Comparison of ENCODE assay signal across 14 mouse cellular contexts in genomic region chr6:34412023-34412422, GRCm38 (mm10). TPM values are rescaled to one million over a fixed set of nuclear protein-coding genes. Genes with fewer than 3 reads are reported as not detected.
DNase-seq lines count a peak whose midpoint lies in the region; ATAC-seq and TF ChIP-seq lines count a peak whose summit lies in the region.
"Had no signal": no experiment of that assay in that cellular context is flagged by ENCODE, and none has a peak within 500 bp of the region (broad histone marks: within the 10 kb centered on the region; RNA-seq: fewer than 3 reads in every experiment).

Akr1b7 (plus strand) TSS chr6:34412334.

- H3K27ac ChIP-seq in kidney, embryonic 14.5 days (ENCODE audit: low read depth, low read length) = no peak within 1 kb of the TSS
- H3K27ac ChIP-seq: forebrain, embryonic 12.5 days; heart, embryonic 13.5 days; limb, embryonic 15.5 days had no signal

- no peak within 1 kb of the TSS for H3ac ChIP-seq in myocyte (ENCODE audit: control insufficient read depth, insufficient read length)

- no peak within 1 kb of the TSS for H3K4me3 ChIP-seq in kidney, embryonic 14.5 days (ENCODE audit: low read length)
- peak within 1 kb of the TSS; percentile 23 for H3K4me3 ChIP-seq in myocyte
- H3K4me3 ChIP-seq: forebrain, embryonic 12.5 days; heart, embryonic 13.5 days; limb, embryonic 15.5 days had no signal

- DNase-seq in ovary, postnatal 36 days (ENCODE audit: low spot score) = peak; percentile 11
- DNase-seq in ovary, adult 18-20 months (ENCODE audit: low spot score) = no peak
- DNase-seq in adrenal gland, postnatal 10 days = peak; percentile 77
- DNase-seq in thymus, postnatal 36 days = no peak
- DNase-seq in spleen, postnatal 14 days (ENCODE audit: low spot score in 2 of 2) = no peak
- DNase-seq: right cerebral cortex, postnatal 14 days had no signal

- no peaks in the 10 kb centered on the region for H3K27me3 ChIP-seq in kidney, embryonic 14.5 days (ENCODE audit: control insufficient read depth, insufficient read depth, low read length)
- H3K27me3 ChIP-seq in myocyte (ENCODE audit: control insufficient read depth, insufficient read depth, insufficient read length) = no peaks in the 10 kb centered on the region
- H3K27me3 ChIP-seq: forebrain, embryonic 12.5 days; heart, embryonic 13.5 days; limb, embryonic 15.5 days had no signal

- no peak for ATAC-seq in kidney, embryonic 14.5 days (ENCODE audit: low FRiP score, low TSS enrichment)
- ATAC-seq in cerebellum, adult (ENCODE audit: insufficient number of reproducible peaks, low FRiP score, low TSS enrichment) = no peak

- peaks cover 3% of the 10 kb centered on the region; the same call in 1 of the 2 replicates for H3K4me1 ChIP-seq in kidney, embryonic 14.5 days (ENCODE audit: control insufficient read depth, insufficient read depth, low read length)
- H3K4me1 ChIP-seq: forebrain, embryonic 12.5 days; limb, embryonic 15.5 days had no signal

- WGBS in kidney, embryonic 14.5 days = 17% methylated on average over 6 of the region's 6 CpGs

- H3K4me2 ChIP-seq in kidney, embryonic 14.5 days (replicated peaks; ENCODE audit: low read depth, low read length) = no peak within 1 kb of the TSS
- peak within 1 kb of the TSS; percentile 91 for H3K4me2 ChIP-seq in myocyte (ENCODE audit: low read depth)
- H3K4me2 ChIP-seq: forebrain, embryonic 12.5 days; heart, embryonic 13.5 days; limb, embryonic 15.5 days had no signal

- no peaks in the 10 kb centered on the region for H3K79me2 ChIP-seq in myocyte (ENCODE audit: control insufficient read depth, insufficient read depth)

- no peaks in the 10 kb centered on the region for H3K9me3 ChIP-seq in kidney, embryonic 14.5 days (ENCODE audit: control insufficient read depth, low read length)
- H3K9me3 ChIP-seq: forebrain, embryonic 12.5 days; G1E; heart, embryonic 13.5 days; limb, embryonic 15.5 days had no signal

- H3K9ac ChIP-seq in kidney, embryonic 14.5 days (ENCODE audit: low read depth, low read length) = no peak within 1 kb of the TSS
- H3K9ac ChIP-seq: forebrain, embryonic 12.5 days; heart, embryonic 13.5 days; limb, embryonic 15.5 days had no signal

- TF ChIP-seq POLR2A in myocyte (IDR thresholded peaks at IDR 0.05; ENCODE audit: insufficient read length, low read depth) = peak; percentile 40

- no peaks in the 10 kb centered on the region for H3K36me3 ChIP-seq in kidney, embryonic 14.5 days (ENCODE audit: control insufficient read depth, insufficient read depth, low read length)
- peaks cover 4% of the 10 kb centered on the region for H3K36me3 ChIP-seq in myocyte (ENCODE audit: control insufficient read depth, insufficient read depth)
- H3K36me3 ChIP-seq: forebrain, embryonic 12.5 days; G1E; heart, embryonic 13.5 days; limb, embryonic 15.5 days had no signal

TF ChIP-seq in myocyte, 11 proteins besides CTCF, POLR2A, EP300 and RAD21:
- TF ChIP-seq USF1 (IDR thresholded peaks at IDR 0.05; ENCODE audit: low read depth) (no peak), MYOG (IDR thresholded peaks at IDR 0.05; ENCODE audit: control insufficient read depth in 1 of 3, insufficient read depth in 1 of 3, insufficient read length in 2 of 3, low read depth in 2 of 3) (no peak), POLR2AphosphoS2 (IDR thresholded peaks at IDR 0.05; ENCODE audit: insufficient read length, low read depth) (peak; percentile 18), E2F4 (IDR thresholded peaks at IDR 0.05; ENCODE audit: insufficient read depth) (no peak), MYOD1 (IDR thresholded peaks at IDR 0.05; ENCODE audit: control insufficient read depth in 1 of 3, insufficient read length in 2 of 3, low read depth in 2 of 3) (no peak)
TF ChIP-seq in myocyte: peak in this region for 1.

RNA-seq across cellular contexts. Expression of gene Akr1b7, which starts in this region (rescaled TPM):
- 1,000 to 10,000 TPM in 1 of 2 experiments, 100 to 1,000 TPM in 1; 143 to 1,372 TPM for total RNA-seq in adrenal gland, postnatal 10 days (2021)
- 32.1 and 33.8 TPM in 2 replicates for polyA plus RNA-seq in kidney, embryonic 14.5 days (2014; fragmentation: Nextera tagmentation; extraction: Ambion mirVana)
- 19.4 TPM for polyA plus RNA-seq in myocyte (2012; fragmentation: generic; extraction: Trizol)
- total RNA-seq: G1E; layer of hippocampus, adult 18-20 months had no signal
- polyA plus RNA-seq: forebrain, embryonic 12.5 days; G1E; heart, embryonic 13.5 days had no signal

Comparison
In these comparisons a context has a peak if more than half of its experiments do, and no peak if none do; other contexts are left out.
1. DNase-seq: peak in ovary, postnatal 36 days (single experiment) and adrenal gland, postnatal 10 days (single experiment); none in ovary, adult 18-20 months (single experiment), thymus, postnatal 36 days (0 of 2) and spleen, postnatal 14 days (0 of 2).